Mouse (Mus musculus): ENCODE measurements around the gene Palm.
"Not testable (repeated sequence)": the region's sequence is repeated elsewhere in the genome, so short reads cannot be mapped to it uniquely, and the experiment has no call there.

Palm gene

GRCm38 (mm10) chr10:79793051-79793737 lies at the start of gene Palm:
Gene Palm, plus strand, starts transcription at chr10:79793572.
- DNase-seq = peak; percentile 89 to 93

- no peak for DNase-seq
These were observed 49.6 kb upstream of the Palm start for GRCm38 (mm10) chr10:79743650-79744365.

- DNase-seq = peak; percentile 38 to 53
These were observed 48.0 kb upstream of the Palm start for GRCm38 (mm10) chr10:79745411-79745810.

- peak; percentile 97 to 99 for DNase-seq
These were observed 47.2 kb upstream of the Palm start, which contains the start of gene Polrmt for GRCm38 (mm10) chr10:79745898-79746773. Gene Polrmt, minus strand, starts transcription at chr10:79746581.

GRCm38 (mm10) chr10:79746774-79747151 lies 46.6 kb upstream of the Palm start:
- DNase-seq = no peak

- no peak for DNase-seq
These were observed 44.9 kb upstream of the Palm start for GRCm38 (mm10) chr10:79748496-79748895.

- DNase-seq = peak; percentile 87 to 96
These were observed 38.4 kb upstream of the Palm start, which contains the start of gene Fgf22 for GRCm38 (mm10) chr10:79754856-79755516. Gene Fgf22, plus strand, starts transcription at chr10:79755076.

GRCm38 (mm10) chr10:79755854-79756253 lies 37.5 kb upstream of the Palm start:
- DNase-seq = no peak

- no peak for DNase-seq
These were observed 36.7 kb upstream of the Palm start for GRCm38 (mm10) chr10:79756660-79757059.

GRCm38 (mm10) chr10:79759675-79760074 lies 33.7 kb upstream of the Palm start:
- not testable (repeated sequence) for DNase-seq

- no peak for DNase-seq
These were observed 32.7 kb upstream of the Palm start for GRCm38 (mm10) chr10:79760603-79761143.

- no peak for DNase-seq
These were observed 30.5 kb upstream of the Palm start for GRCm38 (mm10) chr10:79762875-79763274.

- DNase-seq = no peak
These were observed 29.1 kb upstream of the Palm start for GRCm38 (mm10) chr10:79764234-79764633.

- peak in 1 of 2 experiments; percentile 55 for DNase-seq
These were observed 28.1 kb upstream of the Palm start for GRCm38 (mm10) chr10:79765228-79765745.

- DNase-seq = peak in 1 of 2 experiments; percentile 23
These were observed 27.3 kb upstream of the Palm start for GRCm38 (mm10) chr10:79766001-79766507.

GRCm38 (mm10) chr10:79766508-79767325 lies 26.7 kb upstream of the Palm start, which contains the start of gene Rnf126:
Gene Rnf126, minus strand, starts transcription at chr10:79766952.
- DNase-seq = peak; percentile 99 to 100

GRCm38 (mm10) chr10:79767372-79768244 lies 25.8 kb upstream of the Palm start:
- peak; percentile 93 to 95 for DNase-seq

GRCm38 (mm10) chr10:79768400-79768799 lies 25.0 kb upstream of the Palm start:
- peak; percentile 82 to 89 for DNase-seq

GRCm38 (mm10) chr10:79769329-79769728 lies 24.0 kb upstream of the Palm start:
- DNase-seq = peak; percentile 72 to 81

GRCm38 (mm10) chr10:79772320-79772719 lies 21.1 kb upstream of the Palm start:
- DNase-seq = no peak

All from kidney, postnatal 36 days (tissue).